Mouse (Mus musculus): ENCODE measurements around the gene Crip1. TPM values are rescaled to one million over a fixed set of nuclear protein-coding genes. Genes with fewer than 3 reads are reported as not detected.

Gene Crip1
- polyA plus RNA-seq, 1 experiment, result 55.5 TPM

DNA sequence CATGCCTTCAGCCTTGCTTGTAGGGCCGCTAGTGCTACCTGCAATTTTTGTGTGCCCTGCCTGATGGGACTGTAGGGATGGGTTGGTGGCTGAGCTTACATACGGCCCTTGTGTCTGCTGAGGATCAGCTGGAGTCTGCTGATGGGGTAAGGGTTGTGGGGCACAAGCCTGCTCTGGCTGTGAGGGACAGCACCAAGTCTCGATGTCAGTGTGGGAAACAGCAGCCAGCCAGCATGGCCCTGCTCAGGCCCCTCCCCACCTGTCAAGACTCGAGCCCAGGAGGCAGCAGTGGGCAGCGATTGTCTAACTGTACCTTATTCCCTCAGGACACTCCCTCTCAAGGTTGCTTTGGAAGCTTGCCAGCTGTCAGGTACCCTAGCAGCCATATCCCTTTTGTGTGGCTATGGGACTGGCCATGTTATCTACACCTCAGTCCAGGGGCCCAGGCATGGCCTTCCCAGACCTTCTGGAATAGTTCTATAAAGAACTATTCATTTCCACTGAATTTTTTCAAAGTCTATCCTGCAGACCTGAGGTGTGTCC, 12.2 kb upstream of the Crip1 start:
- H3K27ac ChIP-seq (ENCODE audit: insufficient read depth, low read length), result no peak overlapping the region
- 78% methylated on average over 5 of the region's 5 CpGs for WGBS

DNA sequence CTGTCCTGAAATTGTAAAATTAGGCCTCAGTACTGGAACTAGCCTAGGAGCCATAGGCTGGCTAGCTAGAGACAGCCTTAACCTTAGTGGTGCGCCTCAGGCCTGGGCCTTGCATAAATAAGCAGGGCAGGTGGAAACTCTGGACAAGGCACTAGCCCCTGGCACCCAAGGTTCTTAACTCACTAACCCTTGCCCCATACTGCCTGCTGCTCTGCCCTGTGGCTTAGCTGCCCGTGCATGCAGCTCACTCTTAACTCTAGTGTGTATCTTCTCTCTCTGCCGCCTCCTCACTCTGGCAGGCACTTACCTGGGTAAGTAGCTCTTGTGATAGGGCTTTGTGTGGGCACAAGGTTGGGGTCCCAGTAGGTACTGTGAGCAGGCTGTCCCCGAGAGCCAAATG, 11.6 kb upstream of the Crip1 start:
- H3K27ac ChIP-seq (ENCODE audit: insufficient read depth, low read length), result no peak overlapping the region
- H3K4me1 ChIP-seq (ENCODE audit: control insufficient read depth, insufficient read depth, low read length), result no peaks in the 10 kb centered on the region
- 95% methylated on average over 4 of the region's 4 CpGs for WGBS
- DNase-seq, result no peak
- no peaks in the 10 kb centered on the region for H3K27me3 ChIP-seq (ENCODE audit: control insufficient read depth, insufficient read depth, low read length)
- TF ChIP-seq CTCF (IDR thresholded peaks at IDR 0.05; ENCODE audit: borderline replicate concordance, insufficient read depth, low read depth, low read length), result no peak
- no peak for TF ChIP-seq POLR2A (IDR thresholded peaks at IDR 0.05; ENCODE audit: borderline replicate concordance, insufficient read depth, low read length)
- no peak overlapping the region for H3K4me3 ChIP-seq (replicated peaks; ENCODE audit: insufficient read depth, low read depth, low read length)

More for the DNA sequence above, 12.2 kb upstream of the Crip1 start:
- no peaks in the 10 kb centered on the region for H3K4me1 ChIP-seq (ENCODE audit: control insufficient read depth, insufficient read depth, low read length)
- no peak for DNase-seq
- TF ChIP-seq CTCF (IDR thresholded peaks at IDR 0.05; ENCODE audit: borderline replicate concordance, insufficient read depth, low read depth, low read length) (no peak), POLR2A (IDR thresholded peaks at IDR 0.05; ENCODE audit: borderline replicate concordance, insufficient read depth, low read length) (no peak)
- no peak overlapping the region for H3K4me3 ChIP-seq (replicated peaks; ENCODE audit: insufficient read depth, low read depth, low read length)
- H3K27me3 ChIP-seq (ENCODE audit: control insufficient read depth, insufficient read depth, low read length), result no peaks in the 10 kb centered on the region

DNA sequence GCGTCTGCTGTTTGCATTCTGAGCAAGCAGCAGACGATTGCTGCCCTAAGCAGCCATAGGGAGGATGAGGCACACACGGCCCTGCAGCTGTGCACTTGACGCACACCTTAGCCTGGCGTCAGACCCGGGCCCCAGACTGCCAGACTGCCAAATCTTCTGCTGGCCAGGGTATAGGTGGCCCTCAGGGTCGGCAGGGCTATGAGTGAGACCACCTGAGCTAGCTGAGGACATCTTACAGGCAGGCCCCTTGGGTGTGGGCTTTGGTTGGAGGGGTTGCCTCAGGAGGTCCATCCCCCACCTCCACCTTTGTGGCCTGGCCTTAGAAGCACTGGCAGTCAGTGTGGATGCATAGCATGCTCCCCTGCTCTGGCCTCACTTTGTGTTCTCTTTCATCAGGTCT, 10.7 kb upstream of the Crip1 start:
- H3K4me3 ChIP-seq (replicated peaks; ENCODE audit: insufficient read depth, low read depth, low read length), result no peak overlapping the region
- no peak for TF ChIP-seq CTCF (IDR thresholded peaks at IDR 0.05; ENCODE audit: borderline replicate concordance, insufficient read depth, low read depth, low read length)
- no peak for TF ChIP-seq POLR2A (IDR thresholded peaks at IDR 0.05; ENCODE audit: borderline replicate concordance, insufficient read depth, low read length)
- no peaks in the 10 kb centered on the region for H3K27me3 ChIP-seq (ENCODE audit: control insufficient read depth, insufficient read depth, low read length)
- H3K4me1 ChIP-seq (ENCODE audit: control insufficient read depth, insufficient read depth, low read length), result no peaks in the 10 kb centered on the region
- 90% methylated on average over 7 of the region's 7 CpGs for WGBS
- H3K27ac ChIP-seq (ENCODE audit: insufficient read depth, low read length), result no peak overlapping the region
- no peak for DNase-seq

- no peaks in the 10 kb centered on the region for H3K4me1 ChIP-seq (ENCODE audit: control insufficient read depth, insufficient read depth, low read length)
- no peaks in the 10 kb centered on the region for H3K27me3 ChIP-seq (ENCODE audit: control insufficient read depth, insufficient read depth, low read length)
- 77% methylated on average over 17 of the region's 17 CpGs for WGBS
- no peak overlapping the region for H3K27ac ChIP-seq (ENCODE audit: insufficient read depth, low read length)
- no peak overlapping the region for H3K4me3 ChIP-seq (replicated peaks; ENCODE audit: insufficient read depth, low read depth, low read length)
- no peak for DNase-seq
- TF ChIP-seq CTCF (IDR thresholded peaks at IDR 0.05; ENCODE audit: borderline replicate concordance, insufficient read depth, low read depth, low read length) (no peak), POLR2A (IDR thresholded peaks at IDR 0.05; ENCODE audit: borderline replicate concordance, insufficient read depth, low read length) (no peak)
These were observed 9.6 kb upstream of the Crip1 start for GRCm38 (mm10) chr12:113136492-113137020.

DNA sequence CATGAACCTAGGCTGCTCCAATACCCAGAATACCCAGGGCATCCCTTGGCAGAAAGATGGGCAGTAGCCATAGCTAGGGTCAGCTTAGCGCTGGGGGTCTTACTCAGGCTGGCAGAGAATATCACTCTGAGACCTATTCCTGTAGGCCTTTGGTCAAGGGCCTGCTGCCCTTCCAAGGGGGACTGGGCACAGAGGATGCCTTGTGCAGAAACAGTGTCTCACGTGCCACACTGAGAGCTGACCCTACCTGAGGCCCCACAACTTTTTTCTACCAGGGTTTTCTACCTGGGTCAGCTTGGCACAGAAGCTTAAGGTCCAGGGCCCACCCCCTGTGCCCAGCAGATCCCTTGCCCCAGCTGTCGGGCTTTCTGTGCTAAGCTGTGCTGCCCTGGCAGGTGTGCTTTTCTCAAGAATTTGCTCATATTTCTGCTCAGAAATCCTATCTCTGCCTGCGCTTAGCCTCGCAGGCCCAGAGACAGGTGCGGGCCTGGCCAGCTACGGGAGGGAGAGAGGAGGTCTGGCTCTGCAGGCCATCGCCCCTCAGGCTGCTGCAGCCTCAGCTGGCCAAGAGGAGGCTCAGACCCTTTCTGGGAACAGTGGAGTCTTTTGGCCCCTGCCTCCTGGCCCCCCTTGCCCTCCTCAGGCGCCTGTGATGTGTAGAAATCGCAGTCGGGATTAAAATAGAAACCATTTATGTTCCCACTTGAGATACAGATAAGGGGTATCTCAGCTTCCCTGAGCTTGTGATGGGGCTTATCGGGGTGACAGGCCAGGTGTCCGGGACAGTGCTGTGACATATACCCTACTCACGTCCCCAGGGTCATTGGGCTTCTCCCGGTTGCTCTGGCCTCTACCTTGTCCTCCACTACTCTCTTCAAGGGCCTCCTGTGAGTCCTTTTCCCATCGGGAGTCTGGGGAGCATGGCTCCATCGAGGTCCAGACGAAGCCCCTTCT, 8.6 kb upstream of the Crip1 start:
- TF ChIP-seq POLR2A (IDR thresholded peaks at IDR 0.05; ENCODE audit: borderline replicate concordance, insufficient read depth, low read length) (no peak), CTCF (IDR thresholded peaks at IDR 0.05; ENCODE audit: borderline replicate concordance, insufficient read depth, low read depth, low read length) (no peak)
- Histone ChIP-seq H3K4me3 (replicated peaks; ENCODE audit: insufficient read depth, low read depth, low read length) (no peak overlapping the region), H3K27me3 (ENCODE audit: control insufficient read depth, insufficient read depth, low read length) (no peaks in the 10 kb centered on the region), H3K27ac (ENCODE audit: insufficient read depth, low read length) (no peak overlapping the region), H3K4me1 (ENCODE audit: control insufficient read depth, insufficient read depth, low read length) (no peaks in the 10 kb centered on the region)
- WGBS, result 81% methylated on average over 18 of the region's 18 CpGs
- DNase-seq, result no peak

- 83% methylated on average over 6 of the region's 6 CpGs for WGBS
These were observed 7.8 kb upstream of the Crip1 start for GRCm38 (mm10) chr12:113138291-113138690.

DNA sequence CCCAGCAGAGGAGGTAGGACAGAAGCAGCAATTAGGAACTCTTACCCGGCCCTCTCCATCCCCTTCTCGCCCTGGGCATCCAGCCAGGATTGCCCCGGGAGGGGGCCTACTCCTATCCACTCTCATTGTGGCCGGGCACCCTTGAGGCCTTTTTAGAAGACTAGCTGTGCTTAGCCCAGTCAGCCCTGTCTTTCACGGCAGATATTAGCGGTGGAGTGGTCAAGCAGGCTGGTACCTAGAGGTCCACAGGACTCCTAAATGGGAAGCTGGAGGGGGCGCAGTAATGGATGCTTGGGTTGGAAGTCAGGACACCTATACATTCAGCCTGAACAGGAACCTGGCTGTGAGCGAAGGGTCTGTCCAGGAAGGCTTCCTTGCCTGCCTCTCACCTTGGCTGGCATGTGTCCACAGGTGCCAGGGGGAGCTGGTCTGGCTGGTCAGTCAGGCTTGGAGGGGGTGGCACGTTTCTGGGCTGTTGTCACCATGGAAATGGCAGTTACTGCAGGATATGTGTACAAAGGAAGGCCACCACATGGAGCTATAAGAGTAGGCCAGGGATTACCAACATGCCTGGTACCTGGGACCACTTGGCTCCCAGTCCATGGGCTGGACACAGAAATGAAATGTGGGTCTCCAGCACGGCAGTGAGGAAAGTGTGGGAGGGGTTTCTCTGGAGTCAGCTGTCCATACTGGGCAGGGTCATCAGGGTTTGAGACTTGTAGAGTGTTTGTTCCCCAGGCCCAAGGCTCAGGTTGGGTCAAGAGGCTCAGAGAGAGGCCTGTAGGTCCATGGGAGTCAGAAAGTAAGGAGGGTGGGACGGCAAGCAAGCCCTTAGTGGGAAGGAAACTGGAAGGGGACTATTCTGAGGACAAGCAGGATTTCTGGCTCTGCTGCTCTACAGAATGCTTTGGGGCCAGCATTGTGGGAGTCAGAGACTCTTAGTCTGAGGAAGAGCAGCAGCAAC, 6.9 kb upstream of the Crip1 start:
- Histone ChIP-seq H3K27ac (ENCODE audit: insufficient read depth, low read length) (no peak overlapping the region), H3K4me1 (ENCODE audit: control insufficient read depth, insufficient read depth, low read length) (no peaks in the 10 kb centered on the region), H3K27me3 (ENCODE audit: control insufficient read depth, insufficient read depth, low read length) (no peaks in the 10 kb centered on the region), H3K4me3 (replicated peaks; ENCODE audit: insufficient read depth, low read depth, low read length) (no peak overlapping the region)
- WGBS, result 45% methylated on average over 11 of the region's 11 CpGs
- no peak for TF ChIP-seq POLR2A (IDR thresholded peaks at IDR 0.05; ENCODE audit: borderline replicate concordance, insufficient read depth, low read length)
- TF ChIP-seq CTCF (IDR thresholded peaks at IDR 0.05; ENCODE audit: borderline replicate concordance, insufficient read depth, low read depth, low read length), result no peak
- DNase-seq, result no peak

More at GRCm38 (mm10) chr12:113138291-113138690, 7.8 kb upstream of the Crip1 start:
- Histone ChIP-seq H3K27ac (ENCODE audit: insufficient read depth, low read length) (no peak overlapping the region), H3K4me1 (ENCODE audit: control insufficient read depth, insufficient read depth, low read length) (no peaks in the 10 kb centered on the region), H3K4me3 (replicated peaks; ENCODE audit: insufficient read depth, low read depth, low read length) (no peak overlapping the region), H3K27me3 (ENCODE audit: control insufficient read depth, insufficient read depth, low read length) (no peaks in the 10 kb centered on the region)
- no peak for DNase-seq
- no peak for TF ChIP-seq CTCF (IDR thresholded peaks at IDR 0.05; ENCODE audit: borderline replicate concordance, insufficient read depth, low read depth, low read length)
- no peak for TF ChIP-seq POLR2A (IDR thresholded peaks at IDR 0.05; ENCODE audit: borderline replicate concordance, insufficient read depth, low read length)
